Mouse (Mus musculus) right cerebral cortex, postnatal 10 days (tissue): ENCODE measurements at regions not wholly inside any gene's neighbourhood (a gene's known extent, or its start where the extent isn't known, plus 50 kb on each side); places are given as distances from the start of the nearest gene placed in this dataset.

ENCODE experiments used
- DNase-seq, 2 experiments: peaks; one replicate each; pipeline ENCODE4 v3.0.0; 2021; ENCODE audit warnings: low spot score in 2 of 2

- DNase-seq, result no peak
These were observed 236.2 kb upstream of the Tle3 start for GRCm38 (mm10) chr9:61135917-61136316.

GRCm38 (mm10) chr9:61138741-61139368, 233.3 kb upstream of the Tle3 start:
- no peak for DNase-seq

- no peak for DNase-seq
These were observed 229.1 kb upstream of the Tle3 start for GRCm38 (mm10) chr9:61143101-61143500.

DNA sequence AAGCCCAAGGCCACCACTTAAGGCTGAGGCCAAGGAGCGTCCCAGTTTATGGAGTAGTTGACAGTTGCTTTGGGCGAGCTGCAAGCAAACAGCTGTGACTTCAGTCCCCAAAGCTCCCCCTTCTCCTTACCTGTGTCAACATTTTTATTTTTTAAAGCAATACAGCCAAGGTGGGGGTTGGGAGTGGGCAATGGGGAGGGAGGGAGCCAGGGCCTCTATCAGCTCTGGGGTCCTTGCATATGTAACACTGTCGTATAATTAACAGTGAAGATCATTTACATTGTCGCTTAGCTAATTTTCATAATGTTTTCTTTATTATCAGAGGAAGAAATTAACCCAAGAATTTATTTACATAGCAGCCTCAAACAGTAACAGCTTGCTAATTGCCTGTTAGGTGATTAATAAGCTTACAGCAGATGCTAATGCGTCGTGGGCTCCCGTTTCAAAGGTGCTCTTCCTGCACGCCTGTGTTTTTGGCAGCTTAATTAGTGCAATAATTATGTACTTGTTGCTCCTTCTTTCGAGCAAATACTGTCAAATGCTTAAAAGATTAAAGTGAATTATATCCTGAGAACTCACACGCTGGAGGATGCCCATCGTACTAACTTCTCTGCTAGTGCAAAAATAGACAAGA, 227.4 kb upstream of the Tle3 start:
- DNase-seq, result no peak

GRCm38 (mm10) chr9:61145738-61146137, 226.4 kb upstream of the Tle3 start:
- no peak for DNase-seq

DNA sequence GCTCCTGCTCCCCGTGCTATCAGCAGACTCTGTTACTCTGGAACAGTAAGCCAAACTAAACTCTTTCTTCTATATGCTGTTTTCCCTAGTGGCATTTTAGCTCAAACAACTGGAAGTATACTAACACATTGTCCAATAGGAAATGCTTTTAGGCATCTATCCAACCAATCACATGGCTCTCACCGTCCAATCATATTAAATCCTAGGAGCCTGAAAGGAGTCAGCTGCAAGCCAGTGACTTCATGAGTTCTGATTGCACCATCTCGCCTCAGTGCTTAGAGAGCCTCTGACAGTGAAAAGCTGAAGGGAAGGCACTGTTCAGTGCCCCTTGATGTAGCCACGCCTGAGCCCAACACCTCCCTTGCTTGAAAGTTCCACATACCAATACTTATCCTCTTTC, 221.0 kb upstream of the Tle3 start:
- DNase-seq, result no peak

DNA sequence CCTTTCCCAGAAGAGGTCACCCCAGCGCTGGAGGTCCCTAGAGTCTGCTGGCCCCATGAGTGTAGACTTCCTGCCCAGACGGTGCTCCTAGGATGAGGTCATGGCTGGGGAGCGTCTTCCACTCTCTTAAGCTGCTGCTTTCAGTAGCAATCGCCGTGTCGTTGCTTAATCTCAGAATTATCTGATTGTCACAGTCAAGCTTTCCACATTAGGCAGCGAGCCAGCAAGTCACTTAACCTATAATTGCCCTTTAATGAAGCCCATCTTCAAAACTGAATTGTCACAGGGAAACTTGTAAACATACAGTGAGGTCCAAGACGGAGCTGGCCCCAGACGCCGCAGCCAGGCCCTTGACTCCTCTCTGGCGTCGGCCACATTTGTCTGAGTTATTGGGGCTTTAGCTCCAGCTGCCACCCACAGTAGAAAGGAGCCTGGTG, 220.2 kb upstream of the Tle3 start:
- DNase-seq, result no peak

- no peak for DNase-seq
These were observed 217.4 kb upstream of the Tle3 start for GRCm38 (mm10) chr9:61154721-61155120.

- no peak for DNase-seq
These were observed 216.3 kb upstream of the Tle3 start for GRCm38 (mm10) chr9:61155851-61156250.

- no peak for DNase-seq
These were observed 213.9 kb upstream of the Tle3 start for GRCm38 (mm10) chr9:61158192-61158770.

DNA sequence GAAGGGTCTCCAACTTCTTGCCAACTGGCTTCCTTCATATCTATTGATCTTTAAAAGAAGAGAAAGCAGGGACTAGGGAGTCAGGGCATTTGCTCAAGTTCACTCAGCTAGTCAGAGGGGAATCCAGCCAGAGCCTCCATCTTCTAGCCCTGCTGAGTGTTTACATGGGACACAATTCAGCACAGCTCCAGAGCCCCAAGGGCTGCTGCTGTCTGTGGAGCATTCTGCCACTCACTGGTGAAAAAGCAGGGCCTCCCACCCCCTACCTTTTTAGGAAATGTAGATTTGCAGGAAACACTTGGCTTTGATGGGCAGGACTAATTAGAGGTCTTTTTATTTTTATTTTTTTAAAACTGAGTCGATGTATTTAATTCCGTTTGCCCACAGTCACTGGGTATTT, 213.0 kb upstream of the Tle3 start:
- no peak for DNase-seq

DNA sequence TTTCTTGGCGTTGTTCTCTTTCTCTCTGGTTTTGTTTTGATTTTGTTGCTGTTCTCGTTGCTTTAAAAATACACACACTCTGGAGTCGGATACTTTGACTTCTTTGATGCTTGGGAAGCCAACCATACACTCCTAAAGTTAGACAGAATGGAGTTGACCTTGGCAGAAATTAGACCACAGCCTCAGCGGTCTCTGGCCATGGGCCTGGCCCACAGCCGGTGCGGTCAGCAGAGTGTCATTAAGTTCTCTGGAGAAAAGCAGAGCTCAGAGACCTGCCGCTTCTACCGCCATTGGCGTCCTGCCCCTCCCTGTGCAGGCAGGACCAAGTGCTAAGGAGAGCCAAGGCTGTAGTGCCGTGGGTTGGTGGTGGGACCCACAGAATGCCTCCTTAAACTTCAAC, 212.6 kb upstream of the Tle3 start:
- DNase-seq, result no peak

GRCm38 (mm10) chr9:61162884-61163283, 209.3 kb upstream of the Tle3 start:
- DNase-seq, result no peak

GRCm38 (mm10) chr9:61163671-61164288, 208.4 kb upstream of the Tle3 start:
- DNase-seq, result no peak

- DNase-seq, result no peak
These were observed 207.5 kb upstream of the Tle3 start for GRCm38 (mm10) chr9:61164501-61165251.

DNA sequence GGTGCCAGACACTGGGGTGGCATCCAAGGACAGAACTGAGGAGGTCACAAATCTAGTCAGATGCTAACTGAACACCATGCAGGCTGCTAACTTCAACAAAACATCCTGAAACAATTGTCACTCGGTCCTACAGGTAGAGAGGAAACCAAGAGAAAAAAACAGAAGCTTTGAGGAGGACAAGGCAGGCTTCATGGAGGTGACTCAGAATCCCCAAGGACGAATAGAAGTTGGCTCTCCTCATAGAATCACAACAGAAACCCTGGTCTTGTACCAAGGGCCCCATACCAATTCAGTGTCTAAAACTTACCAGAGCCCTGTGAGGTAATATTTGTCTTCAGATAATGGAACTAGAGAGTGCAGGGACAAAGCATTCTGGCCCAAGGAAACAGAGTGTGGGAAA, 206.1 kb upstream of the Tle3 start:
- no peak for DNase-seq

DNA sequence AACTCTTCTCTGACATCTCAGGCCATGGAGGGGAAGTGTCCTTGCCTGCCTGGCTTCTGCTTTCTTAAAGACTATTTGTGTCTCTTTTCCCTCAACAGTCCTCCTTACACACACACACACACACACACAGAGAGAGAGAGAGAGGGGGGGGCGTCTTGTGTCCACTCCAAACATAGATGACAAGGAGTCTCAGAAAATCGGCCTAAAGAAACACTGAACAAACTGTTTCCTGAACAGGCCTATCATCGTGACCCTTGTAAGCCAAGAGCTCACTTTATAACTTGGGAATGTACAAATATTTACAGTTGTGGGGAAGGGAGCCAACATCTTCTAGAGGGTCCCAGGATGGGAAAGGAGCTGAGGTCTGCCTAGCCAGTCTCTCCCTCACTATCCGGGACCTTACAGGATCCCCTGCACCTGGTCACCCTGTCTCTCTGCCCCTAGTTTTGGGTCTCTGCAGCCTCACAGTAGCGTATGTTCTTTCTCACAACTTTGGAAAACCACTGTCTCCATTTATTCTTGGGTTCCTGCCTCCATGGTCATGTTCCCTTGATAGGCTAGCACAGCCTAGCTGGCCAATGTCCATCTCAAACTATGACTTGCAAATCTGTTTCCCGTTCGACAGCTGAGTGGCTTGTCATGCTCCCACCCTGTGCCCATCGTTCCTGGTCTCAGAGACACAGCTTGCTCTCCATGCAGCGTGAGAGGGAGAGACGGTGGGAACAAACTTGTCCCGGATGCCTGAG, 204.9 kb upstream of the Tle3 start:
- no peak for DNase-seq

DNA sequence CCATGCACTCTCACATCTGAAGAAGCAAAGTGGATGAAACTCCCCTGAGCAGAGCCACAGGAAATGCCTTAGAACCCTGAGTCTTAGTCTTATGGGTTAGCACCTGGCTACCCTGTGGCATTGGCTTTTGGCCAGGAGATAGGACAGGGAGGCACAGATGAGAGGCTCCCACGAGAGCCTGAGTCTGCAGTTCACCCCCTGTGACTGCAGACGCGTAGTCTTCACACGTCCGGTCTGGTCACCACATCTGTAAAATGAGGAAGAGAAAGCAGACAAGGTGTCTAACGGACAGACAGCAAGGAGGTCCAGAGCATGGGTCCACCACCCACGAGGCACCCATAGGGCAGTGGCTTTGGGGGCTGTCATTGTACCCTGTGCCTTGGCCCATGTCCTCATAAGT, 203.2 kb upstream of the Tle3 start:
- peak; percentile 61 to 66 for DNase-seq

- DNase-seq, result no peak
These were observed 202.6 kb upstream of the Tle3 start for GRCm38 (mm10) chr9:61169506-61170090.

DNA sequence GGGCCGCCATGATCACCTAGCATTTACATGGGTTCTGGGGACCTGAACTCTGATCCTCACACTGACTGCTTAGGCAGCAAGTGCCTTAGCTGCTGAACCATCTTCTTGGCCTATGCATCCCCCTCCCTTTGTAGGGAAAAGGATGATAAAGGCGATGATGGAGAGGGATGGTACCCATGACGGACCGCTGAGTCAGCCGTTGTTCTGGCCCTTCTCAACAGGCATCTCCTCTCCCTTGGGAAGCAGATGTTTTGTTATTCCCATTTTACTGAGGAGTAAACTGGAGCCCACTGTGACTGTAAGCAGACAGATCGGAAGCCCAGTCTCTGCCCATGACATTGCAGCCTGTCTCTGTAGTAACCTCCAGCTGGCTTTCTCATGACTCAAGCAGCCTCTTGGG, 201.2 kb upstream of the Tle3 start:
- no peak for DNase-seq

- DNase-seq, result no peak
These were observed 199.7 kb upstream of the Tle3 start for GRCm38 (mm10) chr9:61172421-61172820.
